Mouse (Mus musculus): Measurements from ENCODE around the gene Pprc1. TPM values are rescaled to one million over a fixed set of nuclear protein-coding genes. Genes with fewer than 3 reads are reported as not detected.

Gene Pprc1
- polyA plus RNA-seq, 1 experiment from 2014 or later: 39.9 TPM

- H3K9me3 ChIP-seq: no peaks in the 10 kb centered on the region
- H3K27ac ChIP-seq: no peak overlapping the region
- no peaks in the 10 kb centered on the region for H3K27me3 ChIP-seq (ENCODE audit: insufficient read depth, poor library complexity, severe bottlenecking)
- no peaks in the 10 kb centered on the region for H3K4me1 ChIP-seq (replicated peaks)
- H3K36me3 ChIP-seq: no peaks in the 10 kb centered on the region
- H3K4me3 ChIP-seq: no peak overlapping the region
- WGBS: 86% methylated on average over 3 of the region's 3 CpGs
- DNase-seq (ENCODE audit: low spot score): no peak
These were observed 74.8 kb downstream of the Pprc1 start for GRCm38 (mm10) chr19:46119458-46119857.

- WGBS: 80% methylated on average over 6 of the region's 6 CpGs
- H3K4me3 ChIP-seq: no peak overlapping the region
- no peaks in the 10 kb centered on the region for H3K9me3 ChIP-seq
- H3K36me3 ChIP-seq: no peaks in the 10 kb centered on the region
- no peaks in the 10 kb centered on the region; the same call in 1 of the 2 replicates for H3K27me3 ChIP-seq (ENCODE audit: insufficient read depth, poor library complexity, severe bottlenecking)
- no peaks in the 10 kb centered on the region for H3K4me1 ChIP-seq (replicated peaks)
- DNase-seq (ENCODE audit: low spot score): no peak
- H3K27ac ChIP-seq: no peak overlapping the region
These were observed 76.2 kb downstream of the Pprc1 start for GRCm38 (mm10) chr19:46120872-46121271.

Other genes with a start within 250 kb of the Pprc1 start
- gene Kcnip2, start 228.8 kb upstream of the Pprc1 start, polyA plus RNA-seq (2016; fragmentation: Nextera tagmentation; extraction: Ambion mirVana): 0.71 and 0.77 TPM in 2 replicates
- gene Armh3, start 46.4 kb upstream of the Pprc1 start, polyA plus RNA-seq (2016; fragmentation: Nextera tagmentation; extraction: Ambion mirVana): 16.6 and 19.4 TPM in 2 replicates
- 4.8 and 5.7 TPM in 2 replicates for gene Hps6, start 41.4 kb upstream of the Pprc1 start, polyA plus RNA-seq (2016; fragmentation: Nextera tagmentation; extraction: Ambion mirVana)
- 90.2 and 111 TPM in 2 replicates for gene Ldb1, start 328 bp downstream of the Pprc1 start, polyA plus RNA-seq (2016; fragmentation: Nextera tagmentation; extraction: Ambion mirVana)
- 110 and 136 TPM in 2 replicates for gene Nolc1, start 31.0 kb downstream of the Pprc1 start, polyA plus RNA-seq (2016; fragmentation: Nextera tagmentation; extraction: Ambion mirVana)
- not detected in 2 replicates for gene Elovl3, start 87.0 kb downstream of the Pprc1 start, polyA plus RNA-seq (2016; fragmentation: Nextera tagmentation; extraction: Ambion mirVana)
- gene Pitx3, start 103.4 kb downstream of the Pprc1 start, polyA plus RNA-seq (2016; fragmentation: Nextera tagmentation; extraction: Ambion mirVana): not detected in 2 replicates
- 47.5 and 57.4 TPM in 2 replicates for gene Gbf1, start 107.6 kb downstream of the Pprc1 start, polyA plus RNA-seq (2016; fragmentation: Nextera tagmentation; extraction: Ambion mirVana)